Mouse (Mus musculus) adrenal gland, adult 18-20 months (tissue): ENCODE measurements around the gene Pde4dip. TPM values are rescaled to one million over a fixed set of nuclear protein-coding genes. Genes with fewer than 3 reads are reported as not detected.

Experiments used
- DNase-seq, 2 experiments: peaks; one replicate each; pipeline ENCODE4 v3.0.0; 2021 to 2022; ENCODE audit warnings: low spot score in 2 of 2
- total RNA-seq, 2 experiments: library from RNA; stranded (reverse); gene quantifications; 1 replicate in 1 of 2; 2 replicates in 1 of 2; pipeline ENCODE4 v1.2.3; 2021

Pde4dip gene
- total RNA-seq, 2 experiments from 2014 or later, result 24.8 to 32.6 TPM

DNA sequence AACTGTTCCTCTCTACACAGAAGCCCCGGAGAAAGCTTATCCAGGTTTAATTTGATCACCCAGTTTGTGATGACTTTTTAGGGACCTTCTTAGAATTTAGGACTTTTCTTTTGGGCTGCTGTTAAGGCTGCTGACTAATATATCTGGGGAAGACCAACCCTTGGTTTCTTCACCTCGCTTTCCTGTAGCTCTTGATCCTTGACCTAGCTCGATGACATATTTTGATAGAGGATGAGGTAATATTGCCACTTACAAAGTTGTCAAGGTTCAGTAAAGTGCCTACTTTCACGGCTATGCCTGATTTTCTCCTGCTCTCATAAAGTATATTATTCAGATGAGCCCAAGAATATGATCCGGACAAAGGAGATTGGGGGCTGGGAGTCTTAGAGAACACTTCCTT lies 13.1 kb upstream of the Pde4dip start:
- DNase-seq, result no peak

DNA sequence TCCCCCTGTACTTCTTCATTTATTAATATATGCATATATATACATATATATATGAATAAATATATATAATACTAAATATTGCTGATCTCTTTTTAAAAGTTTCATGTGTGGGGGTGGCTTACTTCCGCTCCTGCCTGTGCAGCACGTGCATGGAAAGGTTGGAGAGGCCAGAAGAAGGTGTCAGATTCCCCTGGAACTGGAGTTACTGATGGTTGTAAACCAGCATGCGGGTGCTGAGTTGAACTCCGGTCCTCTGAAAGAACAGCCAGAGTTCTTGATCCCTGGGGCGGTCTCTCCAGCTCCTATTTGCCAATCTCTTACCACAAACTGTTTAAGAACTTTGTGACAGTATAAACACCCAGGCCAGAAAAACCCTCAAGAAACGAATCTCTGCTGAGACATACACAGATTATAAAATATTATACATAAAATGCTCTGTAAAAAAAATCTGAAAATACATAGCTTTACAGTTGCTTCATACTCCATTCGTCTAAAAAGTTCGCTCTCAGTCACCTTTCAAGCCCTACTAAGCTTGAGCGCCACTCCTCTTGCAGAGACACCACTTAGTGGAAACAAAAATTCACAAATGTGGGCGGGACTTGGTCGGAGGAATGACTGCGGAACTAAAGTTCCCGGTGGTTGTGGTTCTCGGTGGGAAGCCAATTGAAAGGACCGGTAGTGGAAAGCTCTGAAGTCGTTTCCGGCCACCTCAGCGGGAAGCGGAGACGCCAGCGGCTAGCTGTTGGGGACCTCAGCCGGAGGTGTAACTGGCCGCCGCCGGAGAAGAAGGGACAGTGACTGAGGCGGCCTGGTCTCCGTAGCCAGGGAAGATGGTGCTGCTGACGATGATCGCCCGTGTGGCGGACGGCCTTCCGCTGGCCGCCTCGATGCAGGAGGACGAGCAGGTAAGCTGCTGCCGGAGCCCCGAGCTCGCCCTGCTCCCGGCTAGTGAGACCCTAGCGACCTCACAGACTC lies 12.3 kb upstream of the Pde4dip start, which contains the start of gene Sec22b:
Sec22b (plus strand) TSS at position 675 of the 975 bp plus-strand sequence.
- DNase-seq, result peak; percentile 83 to 84

DNA sequence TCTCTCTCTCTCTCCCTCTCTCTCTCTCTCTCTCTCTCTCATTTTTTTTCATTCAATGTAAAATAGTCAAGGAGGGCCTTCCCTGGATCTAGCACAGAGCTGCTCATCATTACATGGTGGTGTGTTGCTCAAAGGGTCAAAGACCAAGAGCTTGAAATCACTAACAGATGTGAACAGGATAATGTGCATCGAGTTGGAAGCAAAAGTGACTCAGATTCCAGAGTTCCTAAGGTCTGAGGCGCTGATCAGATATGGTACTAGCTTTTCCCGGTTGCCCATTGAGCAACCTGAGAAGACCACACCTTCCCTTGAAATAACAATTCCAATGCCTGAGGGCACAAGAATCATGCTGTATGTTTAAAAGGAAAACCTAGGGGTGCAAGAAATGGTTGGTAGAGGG lies 9.9 kb upstream of the Pde4dip start:
- DNase-seq, result no peak

DNA sequence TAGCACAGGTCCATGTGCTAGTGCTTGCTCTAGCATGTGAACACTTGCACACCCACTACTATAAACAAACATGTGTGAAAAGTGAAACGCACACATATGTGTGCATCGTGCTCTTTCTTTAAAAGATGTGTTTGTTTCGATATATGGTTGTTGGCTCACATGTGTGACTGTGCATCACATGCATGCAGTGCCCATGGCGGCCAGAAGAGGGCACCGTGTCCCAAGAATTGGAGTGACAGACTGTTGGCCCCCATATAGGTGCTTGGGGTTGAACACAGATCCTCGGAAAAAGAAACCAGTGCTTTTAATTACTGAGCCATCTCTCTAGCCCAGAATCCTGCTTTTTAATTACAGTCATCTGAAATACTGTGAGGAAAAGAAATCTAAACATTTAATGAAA lies 6.2 kb upstream of the Pde4dip start:
- peak; percentile 27 to 41 for DNase-seq

DNA sequence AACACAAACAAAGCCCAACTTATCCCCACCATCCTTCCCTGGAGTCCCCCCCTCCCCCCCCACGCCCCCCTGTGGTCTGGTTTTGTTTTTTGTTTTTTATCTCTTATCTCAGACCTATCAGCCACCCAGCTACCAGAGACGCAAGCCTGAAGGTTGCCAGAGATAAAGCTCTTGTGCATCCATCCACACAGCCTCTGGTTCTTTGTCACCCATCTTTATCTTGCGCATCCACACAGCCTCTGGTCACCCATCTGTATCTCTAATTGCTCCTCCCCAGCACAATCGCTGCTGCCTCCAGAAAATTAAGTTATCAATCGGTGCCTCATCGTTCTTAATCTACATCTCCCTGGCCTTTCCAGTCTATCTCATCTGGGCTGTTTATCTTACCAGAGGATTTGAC lies 1.7 kb upstream of the Pde4dip start:
- no peak for DNase-seq

DNA sequence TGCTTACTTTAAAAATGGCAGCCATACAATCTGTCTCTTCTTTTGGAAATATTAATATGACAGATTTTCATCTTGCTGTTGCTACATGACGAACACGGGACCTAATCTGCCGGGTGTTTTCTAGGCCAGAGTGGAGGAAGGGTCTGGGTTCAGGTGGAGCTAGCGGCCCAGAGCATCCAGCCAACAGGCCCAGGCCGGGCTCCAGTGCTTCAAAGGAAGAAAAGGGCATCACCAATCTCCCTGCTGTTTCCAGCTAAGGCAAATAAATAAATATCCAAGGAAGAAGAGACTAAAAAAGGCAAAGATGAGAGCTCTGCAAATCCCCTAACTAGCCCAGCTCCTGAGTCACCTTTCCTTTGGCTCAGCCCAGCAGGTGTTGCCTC lies 731 bp downstream of the Pde4dip start:
- no peak for DNase-seq

DNA sequence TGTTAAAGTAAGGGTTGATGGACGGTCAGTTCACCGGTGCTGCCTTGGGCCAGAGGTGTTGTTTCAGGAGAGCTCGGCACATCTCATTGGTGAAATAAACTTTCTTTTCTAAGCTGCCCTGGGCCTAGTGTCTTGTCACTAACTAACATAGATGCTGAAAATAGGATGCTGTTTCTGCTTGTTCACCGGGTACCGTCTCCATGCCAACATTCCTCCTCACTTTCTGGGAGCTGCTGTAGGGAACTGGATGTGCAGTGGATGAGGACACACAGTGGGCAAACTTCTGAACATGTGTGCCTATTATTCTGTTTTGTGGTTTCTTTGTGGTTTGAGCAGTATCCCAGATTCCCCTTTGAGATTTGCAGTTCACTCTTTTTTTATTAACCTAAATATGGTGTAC lies 6.9 kb downstream of the Pde4dip start:
- no peak for DNase-seq

DNA sequence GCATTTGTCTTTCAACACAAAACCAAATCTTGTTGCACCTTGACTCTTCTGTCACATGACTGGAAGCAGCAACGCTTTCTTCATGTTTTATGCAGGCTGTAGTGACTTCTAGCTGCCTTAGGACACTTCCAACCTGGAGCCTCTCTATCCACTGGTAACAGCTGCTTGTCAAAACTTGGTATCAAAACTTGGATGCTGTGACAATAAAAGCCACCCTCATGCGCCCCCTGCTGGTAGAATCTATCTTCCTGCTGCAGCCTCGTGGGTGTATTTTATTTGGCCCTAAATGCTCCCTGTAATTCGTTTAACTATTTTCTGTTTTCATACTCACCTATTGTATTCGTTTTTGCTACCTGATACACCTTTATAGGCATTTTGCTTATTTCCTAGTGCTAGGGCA lies 9.3 kb downstream of the Pde4dip start:
- DNase-seq, result peak; percentile 79 to 82

DNA sequence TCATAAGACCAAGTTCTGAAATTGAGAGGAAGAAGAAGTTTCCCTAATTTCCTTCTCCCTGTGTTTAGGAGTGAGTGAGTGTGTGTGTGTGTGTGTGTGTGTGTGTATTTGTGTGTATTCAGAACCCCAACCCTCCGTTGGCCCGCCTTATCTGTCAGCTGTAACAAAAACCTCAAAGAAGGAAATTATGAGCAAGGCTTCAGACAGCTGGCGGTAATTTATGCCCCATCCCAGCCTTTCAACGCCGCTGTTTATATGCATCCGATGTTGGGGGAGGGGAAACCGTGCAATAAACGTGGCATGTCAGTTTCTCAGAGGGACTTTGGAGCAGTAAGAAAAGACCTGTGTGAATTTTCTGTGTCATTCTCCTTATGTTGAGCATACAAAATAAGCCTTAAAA lies 12.2 kb downstream of the Pde4dip start:
- no peak for DNase-seq

DNA sequence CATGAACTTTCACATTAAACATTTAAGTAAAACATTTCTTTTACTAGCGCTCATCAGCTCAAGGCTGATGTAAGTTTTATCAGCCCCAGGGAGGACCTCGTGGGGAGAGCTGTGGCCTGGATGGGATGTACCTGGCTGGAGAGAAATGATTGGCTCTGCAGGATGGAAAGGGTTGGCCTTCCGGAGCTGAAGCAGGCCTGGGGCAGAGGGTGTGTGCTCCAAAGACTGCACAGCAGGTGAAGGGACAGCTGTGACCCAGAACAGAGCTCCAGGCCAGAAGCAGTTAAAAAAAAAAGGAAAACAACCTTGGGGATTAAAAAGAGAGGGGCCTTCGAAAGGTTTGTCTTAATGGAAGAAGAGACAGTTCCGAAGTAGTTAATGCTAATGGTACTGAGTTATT lies 13.7 kb downstream of the Pde4dip start:
- DNase-seq, result no peak

DNA sequence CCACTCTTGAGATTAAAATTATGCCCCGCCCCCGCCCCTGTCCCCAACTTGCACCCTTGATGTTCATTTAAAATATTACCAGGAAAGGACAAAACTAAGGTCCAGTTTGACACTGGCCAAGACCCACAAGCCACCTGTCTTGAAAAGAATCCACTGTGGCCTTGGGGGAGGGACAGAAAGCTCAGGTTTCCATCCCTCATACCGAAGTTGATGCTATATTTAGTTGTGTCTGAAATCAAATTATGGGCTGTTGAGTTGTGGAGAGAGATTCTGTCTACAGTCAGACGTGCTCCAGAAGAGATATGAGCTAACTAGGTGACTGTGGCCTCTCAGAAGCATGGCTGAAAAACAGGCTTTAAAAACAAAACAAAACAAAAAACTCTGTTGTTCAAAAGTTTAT lies 18.8 kb downstream of the Pde4dip start:
- DNase-seq, result no peak

DNA sequence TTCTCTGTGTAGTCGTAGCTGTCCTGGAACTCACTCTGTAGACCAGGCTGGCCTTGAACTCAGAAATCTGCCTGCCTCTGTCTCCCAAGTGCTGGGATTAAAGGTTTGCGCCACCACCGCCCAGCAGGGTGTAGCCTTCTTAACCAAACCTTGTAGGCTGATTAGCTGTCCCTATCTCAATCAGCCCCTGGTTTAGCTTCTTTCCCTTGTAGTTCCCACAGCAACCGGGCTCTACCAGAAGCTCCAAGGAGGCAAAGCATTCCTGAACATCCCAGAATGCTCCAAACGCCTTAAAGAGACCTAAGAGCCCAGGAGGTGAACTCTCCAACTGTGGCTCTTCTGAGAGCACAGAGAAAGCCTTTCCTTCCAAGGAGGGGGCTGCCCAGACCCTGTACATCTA lies 19.8 kb downstream of the Pde4dip start:
- DNase-seq, result no peak

DNA sequence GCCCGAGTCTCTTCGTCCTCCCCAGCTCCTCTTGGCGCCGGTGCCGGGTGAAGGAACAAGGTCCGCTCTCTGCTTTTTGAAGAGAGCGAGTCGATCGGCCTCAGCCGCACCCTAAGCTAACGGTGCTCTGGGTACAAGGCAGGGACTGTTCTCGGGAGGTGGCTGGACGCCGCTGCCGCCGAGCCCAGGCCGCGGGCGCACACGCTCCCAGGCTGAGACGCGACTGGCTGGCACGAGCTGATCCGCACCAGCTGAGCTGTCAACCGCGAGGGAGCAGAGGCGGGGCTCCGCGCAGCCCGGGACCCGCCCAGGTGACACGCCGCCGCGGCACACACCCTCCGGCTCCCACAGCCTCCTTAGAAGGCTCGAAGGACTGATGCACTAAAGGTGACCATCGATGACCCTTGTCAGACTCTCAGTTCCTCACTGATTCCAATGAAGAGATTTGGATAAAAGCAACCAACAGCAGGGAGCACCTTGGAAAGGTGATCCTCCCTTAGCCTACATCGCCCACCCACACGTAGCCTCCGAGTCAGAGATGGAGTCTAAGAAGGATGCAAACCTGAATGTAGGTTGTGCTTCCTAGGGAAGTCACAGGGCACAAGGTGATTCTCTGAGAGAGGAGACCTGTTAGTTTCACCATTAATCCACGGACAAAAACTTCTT lies 20.4 kb downstream of the Pde4dip start:
- DNase-seq, result peak; percentile 41 to 61

DNA sequence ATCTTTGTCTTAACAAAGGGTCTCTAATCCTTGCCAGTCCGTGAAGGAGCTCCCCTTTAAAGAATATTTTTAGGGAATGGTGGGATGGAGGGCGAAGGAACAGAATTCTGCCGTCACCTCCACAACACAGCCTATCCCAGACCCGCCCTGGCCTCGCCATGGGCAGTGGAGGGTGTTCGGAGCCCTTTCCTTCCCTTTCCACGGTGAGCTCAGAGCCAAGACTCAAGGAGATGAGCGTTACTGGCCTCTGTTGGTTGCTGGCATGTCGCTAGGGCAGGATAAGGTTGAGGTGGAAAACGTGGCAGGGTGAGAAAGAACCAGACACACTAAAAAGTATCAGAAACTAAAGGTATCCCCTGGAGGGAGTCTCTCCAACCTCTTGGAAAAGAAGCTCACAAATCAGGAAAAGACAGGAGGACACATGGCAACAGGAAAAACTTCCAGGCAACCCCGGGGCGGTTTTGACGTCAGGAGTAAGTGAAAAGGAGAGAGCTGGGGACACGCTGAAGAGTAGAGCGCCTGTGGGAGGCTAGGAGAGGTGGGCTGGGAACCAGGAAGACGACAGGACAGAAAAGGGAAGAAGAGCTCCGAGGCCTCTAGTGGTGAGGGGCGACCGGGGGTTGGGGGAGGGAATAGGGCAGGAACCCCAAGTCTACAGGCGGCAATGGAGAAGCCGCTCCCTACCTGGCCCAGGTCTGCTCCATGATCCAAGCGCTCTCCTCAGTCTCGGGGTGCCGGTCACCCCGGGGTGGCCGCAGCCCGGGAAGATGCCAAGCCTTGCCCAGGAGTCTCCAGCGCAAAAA lies 21.1 kb downstream of the Pde4dip start:
- peak in 1 of 2 experiments; percentile 3 for DNase-seq

DNA sequence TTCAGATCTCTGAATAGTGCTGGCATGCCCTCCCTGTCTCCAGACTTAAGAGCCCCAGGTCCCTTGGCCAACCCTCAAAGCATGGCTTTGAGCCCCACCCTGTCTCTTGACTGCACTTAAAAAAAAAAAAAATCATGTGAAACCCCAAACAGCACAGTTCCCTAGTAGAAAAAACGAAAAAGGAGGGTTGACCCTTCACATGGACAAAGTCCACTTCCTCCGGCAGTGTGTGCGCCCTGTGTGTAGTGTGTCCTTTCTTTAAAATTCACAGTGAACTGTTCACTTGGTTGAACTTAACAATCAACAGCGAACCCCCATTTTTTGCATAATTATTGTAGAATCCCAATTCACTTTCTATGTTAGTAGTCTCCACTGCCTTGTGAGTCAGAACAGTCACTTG lies 21.8 kb downstream of the Pde4dip start:
- no peak for DNase-seq

DNA sequence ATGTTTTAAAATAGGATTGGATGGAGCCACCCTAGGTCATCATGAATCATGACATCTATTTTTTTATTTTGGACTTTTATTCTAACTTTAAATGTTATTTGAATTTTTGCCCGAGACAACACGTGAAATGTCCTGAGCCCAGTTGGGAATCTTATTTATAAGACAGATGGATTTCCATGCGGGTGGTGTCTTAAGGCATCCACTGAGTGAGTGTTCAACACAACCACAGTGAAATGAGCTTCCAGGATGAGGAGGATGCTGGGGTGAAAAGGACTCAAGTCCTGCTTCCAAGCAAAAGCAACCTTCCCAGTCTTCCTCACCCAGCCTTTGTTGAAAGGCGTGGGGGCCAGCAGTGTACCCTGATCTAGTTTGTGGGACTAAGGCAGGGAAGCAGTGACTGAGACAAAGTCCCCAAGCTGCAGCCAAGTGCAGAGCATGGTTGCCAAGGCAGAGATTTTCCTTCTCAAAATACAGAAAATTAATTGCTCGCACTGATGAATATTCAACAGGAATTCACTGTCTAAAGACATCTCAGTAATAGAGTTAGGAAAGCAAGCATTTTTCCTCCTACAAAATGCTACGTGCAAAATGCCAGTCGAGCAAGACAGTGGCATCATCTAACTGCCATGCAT lies 27.6 kb downstream of the Pde4dip start:
- DNase-seq, result no peak

DNA sequence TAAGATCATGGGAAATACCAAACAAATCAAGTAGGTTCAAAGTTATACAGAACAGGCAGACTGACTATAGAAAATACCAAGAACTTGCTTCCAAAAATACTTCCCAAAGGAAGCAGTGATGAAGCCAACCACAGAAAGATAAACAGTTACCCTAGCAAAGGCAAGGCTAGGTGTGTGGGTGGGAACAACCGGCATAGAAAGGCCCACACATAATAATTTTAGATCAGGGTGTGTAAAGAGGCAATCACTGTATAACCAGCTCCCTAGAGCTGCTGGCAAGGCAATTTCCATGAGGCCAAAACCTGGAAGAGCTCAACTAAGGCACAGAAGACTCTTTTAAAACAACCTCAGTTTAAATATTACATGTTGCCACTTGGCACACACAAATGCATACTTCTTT lies 29.1 kb downstream of the Pde4dip start:
- DNase-seq, result no peak

DNA sequence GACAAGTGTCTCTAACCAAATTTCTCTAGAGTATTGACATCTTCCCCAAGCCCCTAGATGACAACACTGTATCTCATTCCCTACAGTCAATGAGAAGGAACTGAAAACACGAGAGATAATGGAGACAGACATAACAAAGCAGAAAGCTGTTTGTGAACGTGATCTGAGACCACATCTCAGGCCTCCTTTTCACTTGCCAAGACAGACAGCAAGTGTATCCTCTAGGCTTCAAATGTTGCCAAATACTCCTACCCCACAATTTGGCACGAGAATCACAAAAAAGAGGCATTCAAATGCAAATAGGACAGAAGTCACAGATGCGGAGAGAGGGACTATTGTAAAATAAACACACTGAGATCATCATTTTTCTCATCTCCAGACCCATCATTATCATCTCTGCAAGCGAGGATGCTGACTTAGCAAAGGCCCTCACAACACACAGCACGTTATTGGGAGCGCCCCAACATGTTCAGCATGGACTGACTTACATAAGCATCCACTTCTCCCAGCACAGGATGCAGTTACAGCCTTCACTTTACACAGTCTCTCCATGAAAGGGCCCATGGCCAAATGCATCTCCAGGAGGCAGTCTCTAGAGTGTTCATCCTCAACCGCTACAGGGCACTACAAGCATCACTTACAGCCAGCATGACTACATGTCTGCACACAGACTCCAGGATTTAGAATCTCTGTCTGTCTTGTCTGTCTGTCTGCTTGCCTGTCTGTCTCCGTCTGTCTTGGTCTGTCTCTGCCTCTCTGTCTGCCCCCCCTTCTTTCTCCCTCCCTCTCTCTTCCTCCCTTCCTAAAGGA lies 33.7 kb downstream of the Pde4dip start:
- DNase-seq, result no peak

DNA sequence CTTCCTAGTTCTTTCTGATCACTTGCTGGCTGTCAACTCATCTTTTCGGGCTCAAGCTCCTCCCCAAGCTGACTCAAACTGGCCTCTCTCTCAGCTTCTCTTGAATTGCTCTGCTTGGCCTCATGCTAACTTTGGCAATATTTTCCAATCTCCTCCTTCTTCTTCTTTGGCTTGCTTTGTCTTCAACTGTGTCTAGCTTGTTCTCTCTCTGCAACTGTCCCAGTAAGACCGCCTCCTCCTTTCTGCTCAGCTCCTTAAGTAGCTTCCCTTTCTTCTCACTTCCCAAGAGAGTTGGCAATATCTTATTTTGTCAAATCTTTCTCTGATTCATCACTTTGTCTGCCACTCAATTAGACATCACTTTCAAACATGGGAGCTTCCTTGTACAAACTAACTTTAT lies 36.7 kb downstream of the Pde4dip start:
- DNase-seq, result no peak

DNA sequence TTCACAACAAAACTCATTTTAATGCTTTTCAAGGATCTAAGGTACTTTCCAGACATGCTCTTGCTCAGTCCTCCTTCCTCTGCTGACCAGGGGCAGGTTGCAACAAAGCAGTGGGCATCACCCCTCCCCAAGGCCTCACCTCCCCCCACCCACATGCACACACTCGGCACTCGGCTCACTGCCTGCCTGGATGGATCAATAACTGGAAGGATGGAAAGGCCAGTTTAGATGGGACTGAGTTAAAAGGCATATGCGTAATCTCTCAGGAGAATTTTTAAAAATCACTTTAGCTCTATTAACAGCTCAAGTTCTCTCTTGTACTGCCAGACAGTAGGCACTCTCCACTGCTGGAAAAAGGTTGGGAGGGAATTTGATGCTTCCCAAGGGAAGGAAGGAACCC lies 40.9 kb downstream of the Pde4dip start:
- DNase-seq, result no peak
